Mouse (Mus musculus): ENCODE results near the gene Dld.

Dld gene

DNA sequence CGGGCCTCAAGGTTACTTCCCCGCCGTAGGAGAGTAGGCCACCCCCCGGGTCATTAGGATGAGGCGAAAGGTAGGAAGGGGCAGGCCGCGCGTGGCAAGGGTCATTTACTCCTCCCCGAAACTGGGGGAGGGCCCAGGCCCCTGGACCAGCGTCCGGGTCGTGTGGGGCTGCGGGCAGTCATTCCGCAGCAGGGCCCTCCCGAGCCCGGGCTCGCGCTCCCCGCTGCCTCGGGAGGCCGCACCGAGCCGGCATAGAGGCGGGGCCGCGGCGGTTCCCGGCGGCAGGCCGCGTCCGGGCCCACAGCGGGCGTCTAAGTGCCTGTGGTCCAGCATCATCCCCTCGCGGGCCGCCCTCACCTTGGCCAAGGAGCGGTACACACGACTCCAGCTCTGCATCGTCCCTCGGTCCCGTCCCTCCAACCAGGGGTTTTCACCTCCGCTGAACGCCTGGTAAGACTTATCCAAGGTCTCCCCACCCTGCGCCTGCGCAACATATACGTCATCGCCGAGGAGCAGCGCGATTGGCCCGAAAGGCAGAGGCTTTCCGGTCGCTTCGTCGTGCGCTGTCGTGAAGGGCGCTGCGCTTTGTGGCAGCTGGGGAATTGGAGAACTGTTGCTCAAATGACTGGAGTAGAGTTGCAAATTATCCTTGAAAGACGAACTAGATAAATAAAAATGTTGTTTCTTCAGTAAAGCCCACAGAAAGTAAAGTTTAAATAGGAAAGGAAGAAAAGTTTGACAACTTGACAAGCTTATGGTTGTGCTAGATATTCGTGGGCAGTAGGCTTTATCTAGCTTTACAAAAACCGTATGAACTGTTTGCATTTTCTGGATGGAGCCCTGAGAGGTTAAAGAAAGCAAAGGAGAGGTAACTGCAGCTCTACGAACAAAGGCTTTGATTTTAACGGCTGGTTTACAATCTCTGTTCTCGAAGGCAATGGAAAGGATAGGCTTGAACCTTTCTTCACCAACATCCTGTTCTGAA lies at the start of gene Dld:
Gene Dld (minus strand): TSS at position 510 of the 985 bp plus-strand sequence.
- DNase-seq, result peak; percentile 95 to 96

DNA sequence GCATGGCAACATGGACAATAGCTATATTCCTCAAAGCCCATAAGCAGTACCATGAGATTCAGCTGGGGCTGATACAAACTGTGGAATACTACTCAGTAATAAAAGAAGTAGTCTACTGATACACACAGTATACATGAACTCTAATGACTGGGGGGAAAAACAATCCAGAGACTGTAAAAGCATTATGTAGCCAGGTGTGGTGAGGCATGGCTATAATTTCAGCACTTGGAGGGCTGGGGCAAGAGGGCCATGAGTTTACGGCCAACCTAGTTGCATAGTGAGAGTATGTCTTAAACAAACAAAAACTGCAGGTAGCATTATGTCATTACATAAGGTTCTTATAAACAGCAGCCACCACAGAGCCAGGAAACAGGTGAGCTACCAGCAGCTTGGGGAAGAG lies 49.6 kb upstream of the Dld start:
- no peak for DNase-seq

DNA sequence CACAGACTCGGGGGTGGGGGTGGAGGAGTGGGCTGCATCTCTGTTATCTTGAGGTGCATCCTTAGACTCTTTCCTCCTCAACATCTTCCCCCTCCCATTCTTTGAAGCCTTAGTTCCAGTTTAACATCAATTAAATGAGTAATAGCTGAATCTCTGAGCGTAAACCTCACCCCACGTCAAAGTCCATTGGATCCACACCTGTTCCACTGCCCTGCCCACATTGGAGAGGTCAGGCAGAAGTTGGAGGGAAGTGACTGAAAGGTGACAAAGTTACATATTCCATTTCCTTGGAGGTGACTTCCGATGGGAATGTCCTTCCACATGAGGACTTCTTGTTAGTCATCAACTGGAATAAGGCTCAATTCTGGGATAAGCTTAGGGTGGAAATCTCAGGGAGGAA lies 46.5 kb upstream of the Dld start:
- no peak for DNase-seq

DNA sequence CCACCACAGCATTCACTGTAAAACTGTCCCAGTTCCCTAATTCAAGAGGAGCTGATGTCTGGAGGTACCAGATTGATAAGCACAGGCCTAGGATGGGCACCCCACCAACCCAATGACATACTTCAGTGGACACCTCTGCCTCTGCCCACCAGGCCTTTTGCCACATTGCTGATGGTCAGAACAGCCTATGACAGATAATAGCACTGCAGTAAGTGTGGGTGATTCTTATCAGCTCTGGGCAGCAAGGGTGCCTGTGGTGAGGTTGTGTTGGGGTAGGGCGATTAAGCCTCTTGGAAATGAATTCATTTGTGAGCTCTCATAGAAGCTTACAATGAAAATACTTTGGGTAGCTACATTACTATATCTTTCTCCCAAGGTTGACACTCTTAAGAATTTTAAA lies 44.6 kb upstream of the Dld start:
- no peak for DNase-seq

DNA sequence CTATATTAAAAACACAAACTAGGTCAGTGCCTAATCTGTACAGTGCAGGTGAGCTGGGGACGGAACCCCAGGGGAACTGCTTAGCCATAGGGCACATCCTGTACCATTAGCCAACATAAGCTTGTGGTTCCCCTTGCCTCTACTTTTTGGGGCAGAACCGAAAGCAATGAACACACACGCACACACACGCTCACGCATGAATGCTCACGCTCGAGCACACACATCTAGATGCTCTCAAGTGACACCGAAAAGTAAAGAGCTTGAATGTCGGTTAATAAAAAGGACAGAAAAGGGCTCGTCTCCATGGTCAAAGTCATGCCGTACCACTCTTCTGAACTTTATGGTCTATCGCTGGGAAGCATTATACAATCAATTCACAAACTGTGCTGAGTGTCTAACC lies 40.4 kb upstream of the Dld start:
- no peak for DNase-seq

DNA sequence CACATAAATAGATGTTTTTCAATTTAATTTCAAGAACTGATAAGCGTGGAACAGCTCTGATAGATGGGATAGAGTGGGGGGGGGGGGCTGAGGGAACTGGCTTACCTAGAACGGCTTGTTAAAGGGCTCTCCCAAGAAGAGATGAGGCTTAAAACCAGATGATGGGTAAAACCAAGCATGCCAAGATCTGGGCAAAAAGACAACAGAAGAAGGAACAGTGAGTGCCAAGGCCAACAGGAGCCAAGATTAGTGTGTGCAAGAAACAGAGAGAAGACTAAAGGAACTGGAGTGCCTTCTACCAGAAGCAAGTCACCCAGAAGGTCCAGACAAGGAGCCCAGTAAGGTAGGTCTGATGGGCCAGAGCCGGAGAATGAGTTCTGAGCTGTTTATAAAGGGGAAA lies 39.3 kb upstream of the Dld start, which contains the start of gene Slc26a3:
Gene Slc26a3 (plus strand): TSS at position 301 of the 400 bp plus-strand sequence.
- DNase-seq, result no peak

DNA sequence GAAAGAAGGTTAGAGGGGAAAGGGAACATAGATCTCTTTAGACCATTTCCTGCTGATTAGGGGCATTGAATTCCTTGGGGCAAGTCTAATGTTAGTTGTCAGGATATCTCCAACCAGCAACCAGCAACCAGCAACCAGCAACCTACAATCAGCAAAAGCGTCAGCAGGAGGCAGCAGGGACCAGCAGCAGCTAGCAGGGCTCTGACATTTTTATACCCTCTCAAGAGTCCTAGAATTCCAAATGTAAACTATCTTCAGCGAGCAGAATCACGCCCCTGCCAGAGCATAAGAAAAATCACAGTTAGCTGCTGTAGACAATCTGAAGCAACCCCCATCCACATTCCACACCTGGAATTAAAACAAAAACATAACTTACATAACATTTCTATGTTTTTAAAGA lies 36.0 kb upstream of the Dld start:
- no peak for DNase-seq

DNA sequence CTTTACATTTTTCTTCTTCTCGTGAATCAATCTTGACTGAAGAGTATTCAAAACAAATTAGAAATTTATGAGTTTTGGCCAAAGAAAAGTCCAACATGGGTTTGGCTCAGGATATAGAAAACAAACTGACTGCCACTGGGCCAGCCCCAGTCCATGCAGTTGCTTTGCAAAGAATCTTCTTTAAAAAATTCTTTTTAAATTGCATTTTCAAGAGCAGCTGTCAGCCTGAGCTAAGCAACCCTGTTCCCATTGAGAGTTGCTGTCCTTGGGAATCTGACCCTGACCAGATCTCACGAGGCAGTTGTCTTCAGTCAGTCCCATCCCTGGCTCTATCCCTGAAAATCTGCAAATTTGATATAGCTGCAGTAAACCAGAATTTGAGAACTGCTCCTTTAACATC lies 31.2 kb upstream of the Dld start:
- no peak for DNase-seq

DNA sequence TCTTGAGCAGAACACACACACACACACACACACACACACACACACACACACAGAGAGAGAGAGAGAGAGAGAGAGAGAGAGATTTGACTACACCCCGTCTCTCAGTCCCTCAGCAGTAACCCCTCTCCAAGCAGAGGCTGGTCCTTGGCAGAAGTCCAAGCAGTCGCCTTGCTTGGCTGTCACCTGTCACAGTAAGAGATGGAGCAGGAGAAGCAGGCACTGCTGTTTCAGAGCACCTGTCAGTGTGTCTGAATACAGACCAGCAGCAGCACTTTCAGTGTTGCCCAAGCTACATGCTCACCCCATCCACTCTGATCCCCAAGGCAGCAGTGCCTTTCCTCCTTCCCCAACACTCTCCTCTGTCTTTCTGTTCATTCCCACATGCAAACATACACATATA lies 29.6 kb upstream of the Dld start:
- DNase-seq, result no peak

DNA sequence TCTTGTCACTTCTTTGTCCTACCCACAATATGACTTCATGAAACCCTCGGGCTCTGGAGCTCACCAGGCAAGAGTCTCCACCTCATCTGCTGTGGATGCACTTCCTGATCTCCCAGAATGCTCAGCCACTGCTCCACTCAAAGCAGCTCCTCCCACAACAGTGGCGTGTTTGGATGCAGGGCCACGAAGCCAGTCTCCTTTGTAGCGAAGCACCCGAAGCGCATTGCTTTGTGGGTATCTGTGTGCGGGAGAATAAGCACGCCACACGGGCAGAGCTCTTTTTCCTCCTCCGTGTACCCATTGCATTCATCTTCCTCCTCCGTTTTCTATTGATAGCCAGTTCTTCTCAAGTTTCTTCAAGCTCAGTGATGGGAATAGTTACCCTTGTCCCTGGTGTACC lies 26.0 kb upstream of the Dld start:
- DNase-seq, result no peak

DNA sequence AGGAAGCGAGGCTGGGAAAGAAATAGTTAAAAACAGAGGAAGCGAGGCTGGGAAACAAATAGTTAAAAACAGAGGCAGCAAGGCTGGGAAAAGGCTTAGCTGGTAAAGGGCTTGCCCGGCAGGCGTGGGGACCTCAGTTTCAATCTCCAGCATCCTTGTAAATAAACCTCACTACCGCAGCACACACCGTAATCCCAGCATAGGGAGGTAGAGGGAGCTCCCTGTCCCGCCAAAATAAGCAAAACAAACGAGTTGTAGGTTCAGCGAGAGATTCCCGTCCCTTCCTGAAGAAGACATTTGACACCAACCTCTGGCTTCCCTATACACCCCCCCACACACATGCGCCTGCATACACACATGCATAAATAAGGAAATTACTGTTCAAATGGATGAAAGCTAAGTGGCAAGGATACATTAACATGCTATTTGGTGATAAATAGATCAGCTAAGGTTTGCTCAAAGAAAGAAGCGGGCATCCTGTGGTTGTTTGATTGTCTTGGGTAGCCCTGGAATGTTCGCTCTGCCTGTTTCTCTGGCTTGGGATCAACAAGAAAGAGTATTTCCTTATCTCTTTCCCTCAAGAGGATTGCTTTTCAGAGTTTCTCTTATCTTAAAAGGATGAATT lies 25.2 kb upstream of the Dld start:
- DNase-seq, result no peak

DNA sequence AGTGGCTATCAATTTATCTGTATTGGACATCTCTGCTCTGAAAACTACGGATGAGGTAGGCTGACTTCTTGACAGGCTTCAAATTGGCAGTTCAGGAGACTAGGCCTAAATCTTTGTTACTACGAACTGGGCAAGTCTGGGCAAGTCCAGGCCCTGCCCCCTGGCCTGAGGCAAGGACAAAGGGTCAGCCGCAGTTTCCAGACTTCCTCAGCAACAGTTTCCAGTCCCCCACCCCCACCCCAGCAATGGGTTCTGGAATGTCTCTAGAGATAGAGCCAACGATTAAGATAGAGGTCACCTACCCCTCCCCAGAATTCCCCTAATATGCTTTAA lies 24.0 kb upstream of the Dld start:
- no peak for DNase-seq

DNA sequence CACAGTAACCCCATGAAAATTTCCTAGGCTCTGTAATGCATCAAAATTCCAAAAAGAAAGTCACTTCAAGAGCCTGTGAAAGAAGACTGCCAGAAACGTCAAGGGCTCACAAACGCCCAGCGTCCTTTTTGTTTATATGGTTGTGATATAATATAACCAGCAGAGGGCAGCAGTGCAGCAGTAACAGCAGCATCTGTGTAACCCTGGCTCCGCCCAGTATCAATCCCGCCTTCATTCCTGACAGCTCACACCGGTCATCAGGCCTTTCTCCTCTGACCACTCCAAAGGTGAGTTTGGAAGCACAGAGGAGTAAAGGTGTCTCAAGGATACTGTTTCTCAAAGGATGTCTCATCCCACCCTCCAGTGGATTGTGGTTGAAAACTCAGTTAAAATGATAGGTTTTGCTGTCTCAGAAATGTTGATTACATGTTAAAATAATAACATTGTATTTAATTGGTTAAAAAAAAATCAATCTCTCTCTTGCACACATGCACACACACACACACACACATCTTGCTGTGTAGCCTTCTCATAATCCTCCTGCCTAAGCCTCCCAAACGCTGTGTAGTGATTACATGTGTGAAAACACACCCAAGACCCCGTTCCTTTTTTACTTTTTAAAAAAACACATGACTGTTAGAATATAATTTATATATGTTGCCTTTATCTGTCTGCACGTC lies 23.5 kb upstream of the Dld start:
- peak; percentile 20 to 30 for DNase-seq

DNA sequence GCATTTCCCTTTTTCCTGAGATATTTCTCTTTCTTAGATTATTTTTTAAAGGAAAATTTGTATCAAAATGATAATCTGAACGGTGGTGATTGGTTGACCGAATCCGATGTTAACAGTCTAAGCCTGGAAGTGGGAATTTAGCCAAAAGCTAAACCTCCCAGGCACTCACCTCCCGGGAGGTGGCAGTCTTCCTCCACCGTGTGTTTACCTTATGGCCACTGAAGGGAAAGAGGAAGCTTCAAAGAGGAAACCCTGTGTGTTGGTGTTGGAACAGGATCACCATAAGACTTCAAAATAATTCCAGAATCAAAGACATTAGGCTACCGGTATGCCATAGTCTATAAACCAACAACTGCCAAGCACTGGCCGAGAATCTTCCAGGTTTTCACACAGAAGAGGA lies 18.4 kb upstream of the Dld start:
- DNase-seq, result no peak

DNA sequence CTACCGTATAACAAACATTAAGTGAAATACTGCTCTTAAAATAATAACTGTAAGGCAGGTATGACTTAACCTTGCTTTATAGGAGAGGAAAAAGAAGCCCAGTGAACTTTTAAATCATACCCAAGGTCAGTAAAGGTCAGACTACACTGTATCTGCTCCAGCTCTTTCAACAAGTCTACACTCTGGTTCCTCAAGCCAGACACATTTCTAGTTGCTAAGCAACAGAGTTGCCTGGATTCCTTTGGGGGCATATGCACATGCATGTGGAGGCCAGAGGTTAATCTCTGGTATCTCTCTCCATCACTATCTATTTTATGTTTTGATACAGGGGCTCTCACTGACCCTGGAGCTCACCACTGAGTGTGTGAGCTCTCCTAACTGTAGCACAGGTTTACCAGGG lies 17.9 kb upstream of the Dld start:
- DNase-seq, result no peak

DNA sequence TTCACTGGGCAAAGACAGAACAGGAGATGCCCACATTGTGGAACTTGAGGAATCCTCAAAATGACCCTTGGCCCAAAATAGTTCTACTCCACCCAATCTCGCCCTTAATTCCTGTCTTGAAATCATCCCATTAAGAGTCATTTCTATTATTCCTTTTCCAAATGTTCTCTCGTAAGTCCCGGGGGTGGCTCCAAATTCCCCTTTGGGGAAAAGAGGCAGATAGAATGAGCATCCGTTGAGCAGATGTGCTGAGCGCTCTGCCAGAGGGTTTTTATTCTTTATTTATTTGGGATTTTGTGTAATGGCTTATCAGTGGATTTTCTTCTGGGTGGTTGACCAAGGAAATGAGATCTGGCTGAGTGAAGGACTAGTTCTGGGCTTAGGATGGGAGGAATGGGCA lies 16.5 kb upstream of the Dld start:
- no peak for DNase-seq

DNA sequence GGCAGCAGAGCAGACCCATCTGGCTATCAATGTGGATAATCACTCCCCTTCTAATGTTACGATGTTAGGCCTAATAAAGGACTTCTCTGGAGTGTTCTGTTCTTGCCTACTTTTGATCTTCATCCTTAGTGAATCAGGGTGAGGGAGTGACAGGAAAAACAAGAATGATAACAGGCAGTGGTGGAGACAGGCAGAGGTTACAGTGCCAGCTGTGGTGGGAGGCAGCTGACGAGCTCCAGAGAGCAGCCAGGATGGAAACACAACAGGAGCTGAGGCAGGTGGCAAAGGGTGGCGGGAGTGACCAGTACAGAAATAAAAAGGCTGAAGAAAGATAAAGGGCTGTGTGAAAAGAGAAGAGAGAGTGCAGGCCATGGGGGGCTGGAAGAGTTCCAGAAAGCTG lies 15.2 kb upstream of the Dld start:
- no peak for DNase-seq

DNA sequence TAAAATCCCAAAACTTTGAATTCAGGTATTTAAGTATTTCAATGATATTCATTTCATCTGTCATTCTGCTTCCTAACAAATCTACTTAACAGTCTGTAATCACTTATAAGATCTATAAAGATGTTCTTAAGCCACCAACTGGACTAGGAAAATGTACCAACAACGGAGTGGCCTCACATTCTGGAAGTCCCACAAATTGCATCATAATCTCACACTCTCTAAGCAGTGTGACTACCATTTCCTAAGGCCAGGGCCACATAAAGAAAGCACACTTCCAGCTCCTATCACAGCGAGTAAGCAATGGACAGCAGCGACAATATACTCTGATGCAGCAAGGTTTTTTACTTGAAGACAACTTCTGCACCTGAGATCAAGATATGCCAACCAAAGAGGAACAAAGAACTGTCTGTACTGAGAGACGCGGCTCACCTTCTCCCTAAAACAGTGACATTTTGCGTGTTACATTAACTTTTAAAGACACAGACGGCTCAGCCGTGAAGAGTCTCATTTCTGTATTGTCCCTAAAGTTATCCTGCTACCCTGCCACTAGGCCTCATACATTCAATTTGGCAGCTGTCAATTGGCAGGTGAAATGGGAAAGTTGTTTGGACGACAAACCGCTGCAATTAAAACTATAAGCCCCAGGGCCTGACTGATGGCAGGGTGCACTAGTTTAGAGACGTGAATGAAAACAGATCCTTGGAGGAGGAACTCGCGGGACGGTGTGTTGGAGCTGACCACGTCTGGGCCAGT lies 886 bp downstream of the Dld start:
- DNase-seq, result no peak

DNA sequence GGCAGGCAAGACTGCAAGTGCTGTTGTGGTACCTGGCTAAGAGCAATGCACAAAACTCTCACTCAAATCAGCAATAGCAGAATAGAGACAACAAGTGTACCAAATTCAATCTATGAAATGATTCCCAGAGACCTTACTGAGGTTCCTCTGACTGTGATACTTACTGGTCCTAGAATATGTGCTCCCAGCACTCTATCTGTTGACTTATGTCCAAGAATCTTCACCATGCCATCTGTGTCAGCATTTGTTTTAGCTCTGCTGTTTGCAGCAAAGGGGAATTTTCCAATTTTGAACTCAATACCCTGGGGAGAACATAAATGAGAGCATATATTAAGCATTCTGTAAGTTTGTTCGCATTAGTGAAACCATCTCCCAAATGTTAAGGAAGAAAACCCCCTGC lies 18.0 kb downstream of the Dld start:
- DNase-seq, result no peak

DNA sequence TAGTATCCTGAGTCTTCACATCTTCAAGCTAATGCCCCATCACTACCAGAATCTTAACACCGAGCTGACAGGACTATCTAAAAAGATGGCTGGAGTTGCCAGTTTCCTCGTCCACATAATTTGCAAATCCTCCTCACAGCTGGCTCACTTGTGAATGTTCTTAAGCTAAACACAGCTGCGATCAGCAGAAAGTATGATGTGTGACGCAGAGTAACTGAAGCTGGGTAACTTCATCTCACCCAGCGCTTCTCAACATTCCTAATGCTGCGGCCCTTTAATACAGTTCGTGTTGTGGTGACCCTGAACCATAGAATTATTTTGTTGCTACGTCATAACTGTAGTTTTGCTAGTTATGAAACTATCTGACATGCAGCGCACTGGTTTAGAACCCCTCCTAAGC lies 24.1 kb downstream of the Dld start:
- DNase-seq, result no peak

DNA sequence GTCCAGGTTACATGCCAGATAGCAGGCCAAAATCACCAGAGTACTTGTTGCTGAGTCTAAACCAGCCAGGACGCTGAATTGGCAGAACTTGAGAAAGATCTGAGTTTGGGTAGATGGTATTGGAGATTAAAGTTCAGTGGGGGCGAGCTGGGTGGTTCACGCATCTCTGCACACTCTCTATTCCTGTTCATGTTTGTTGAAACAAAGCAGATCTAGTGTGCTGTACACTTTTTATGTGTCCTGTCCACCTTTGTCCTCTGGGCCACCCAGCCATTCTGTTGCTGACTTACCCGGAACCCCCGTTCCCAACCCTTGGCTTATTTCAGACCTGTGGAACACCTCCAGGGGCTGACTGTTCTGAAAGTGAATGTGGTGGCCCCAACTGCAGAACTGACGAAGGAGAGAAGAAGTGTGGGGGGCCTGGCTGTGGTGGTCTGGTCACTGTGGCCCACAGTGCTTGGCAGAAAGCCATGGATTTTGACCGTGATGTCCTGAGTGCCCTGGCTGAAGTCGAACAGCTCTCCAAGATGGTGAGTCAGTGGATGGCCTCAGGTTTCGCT lies 28.0 kb downstream of the Dld start:
- no peak for DNase-seq

DNA sequence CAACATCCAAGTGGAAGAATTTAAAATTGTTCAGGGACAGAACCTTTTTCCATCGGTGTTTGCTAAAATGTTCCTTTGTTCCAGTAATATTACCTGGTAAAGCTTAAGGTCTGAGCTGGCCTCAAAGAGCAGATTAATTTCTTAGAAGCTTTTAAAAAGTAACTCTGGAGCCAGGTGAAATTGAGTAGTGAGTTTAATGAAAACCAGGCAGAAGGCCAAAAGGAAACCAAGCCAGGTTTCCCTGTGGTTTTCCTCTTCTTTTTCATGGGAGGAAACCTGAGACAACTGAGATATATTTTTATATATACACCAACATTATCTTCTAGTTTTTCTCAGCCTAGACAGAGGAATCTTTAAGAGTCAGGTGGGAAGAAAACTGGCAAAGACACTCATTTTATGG lies 29.7 kb downstream of the Dld start:
- no peak for DNase-seq

DNA sequence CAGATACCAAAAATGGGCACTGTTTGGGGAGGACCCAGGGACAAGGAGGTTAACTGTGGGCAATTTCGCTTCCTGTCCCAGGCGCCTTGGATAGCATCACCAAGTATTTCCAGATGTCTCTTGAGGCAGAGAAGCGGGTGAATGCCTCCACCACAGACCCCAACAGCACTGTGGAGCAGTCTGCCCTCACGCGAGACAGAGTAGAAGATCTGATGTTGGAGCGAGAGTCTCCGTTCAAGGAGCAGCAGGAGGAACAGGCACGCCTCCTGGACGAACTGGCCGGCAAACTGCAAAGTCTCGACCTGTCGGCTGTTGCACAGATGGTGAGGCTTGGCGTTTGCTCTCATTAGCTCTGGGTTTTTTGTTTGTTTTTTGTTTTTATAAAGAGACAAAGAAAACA lies 30.4 kb downstream of the Dld start:
- no peak for DNase-seq
